ENCODE assay signal across 9 mouse cellular contexts in genomic region chr5:98348605-98349004, GRCm38 (mm10). TPM values are rescaled to one million over a fixed set of nuclear protein-coding genes. Genes with fewer than 3 reads are reported as not detected.
DNase-seq lines count a peak whose midpoint lies in the region; ATAC-seq and TF ChIP-seq lines count a peak whose summit lies in the region.
"Had no signal": no experiment of that assay in that cellular context is flagged by ENCODE, and none has a peak within 500 bp of the region (broad histone marks: within the 10 kb centered on the region; RNA-seq: fewer than 3 reads in every experiment).

No protein-coding gene starts in this region.

- no peak for TF ChIP-seq POLR2A in thymus, adult 2 months (IDR thresholded peaks at IDR 0.05; ENCODE audit: control insufficient read depth, extremely low read depth, insufficient read depth, low read length, poor library complexity)

- no peak overlapping the region for H3K27ac ChIP-seq in thymus, adult 2 months (ENCODE audit: control insufficient read depth, insufficient read depth, low read length)
- H3K27ac ChIP-seq in kidney, embryonic 15.5 days: no peak overlapping the region
- H3K27ac ChIP-seq in limb, embryonic 12.5 days: no peak overlapping the region
- H3K27ac ChIP-seq in stomach, postnatal 0 days (replicated peaks): no peak overlapping the region
- H3K27ac ChIP-seq: embryonic facial prominence, embryonic 12.5 days had no signal

- H3K9ac ChIP-seq in kidney, embryonic 15.5 days: no peak overlapping the region
- no peak overlapping the region for H3K9ac ChIP-seq in limb, embryonic 12.5 days (replicated peaks)
- H3K9ac ChIP-seq in stomach, postnatal 0 days (ENCODE audit: low read length): no peak overlapping the region
- H3K9ac ChIP-seq: embryonic facial prominence, embryonic 12.5 days had no signal

- no peak for TF ChIP-seq CTCF in thymus, adult 2 months (IDR thresholded peaks at IDR 0.05; ENCODE audit: borderline replicate concordance, control insufficient read depth, extremely low read depth, insufficient read depth, low read length, poor library complexity)
- TF ChIP-seq CTCF in stomach, postnatal 0 days (IDR thresholded peaks at IDR 0.05; ENCODE audit: low read depth): peak; percentile 98

- no peaks in the 10 kb centered on the region for H3K4me1 ChIP-seq in thymus, adult 2 months (replicated peaks; ENCODE audit: control insufficient read depth, insufficient read depth, low read length)
- no peaks in the 10 kb centered on the region for H3K4me1 ChIP-seq in kidney, embryonic 15.5 days
- H3K4me1 ChIP-seq in limb, embryonic 12.5 days (replicated peaks): 0 out of 2 replicates have a peak, but pooled peaks cover 2% of the 10 kb centered on the region
- no peaks in the 10 kb centered on the region for H3K4me1 ChIP-seq in stomach, postnatal 0 days (replicated peaks; ENCODE audit: control insufficient read depth, insufficient read depth)
- H3K4me1 ChIP-seq: embryonic facial prominence, embryonic 12.5 days had no signal

- H3K4me3 ChIP-seq in thymus, adult 2 months (ENCODE audit: control insufficient read depth, insufficient read depth, low read length): no peak overlapping the region
- H3K4me3 ChIP-seq in kidney, embryonic 15.5 days (replicated peaks): no peak overlapping the region
- H3K4me3 ChIP-seq in limb, embryonic 12.5 days (replicated peaks): no peak overlapping the region
- H3K4me3 ChIP-seq in stomach, postnatal 0 days (ENCODE audit: low read depth, low read length): no peak overlapping the region
- H3K4me3 ChIP-seq: embryonic facial prominence, embryonic 12.5 days had no signal

- TF ChIP-seq EP300 in stomach, postnatal 0 days (optimal IDR thresholded peaks at IDR 0.05): no peak

- H3K36me3 ChIP-seq in thymus, adult 2 months (ENCODE audit: control insufficient read depth, insufficient read depth, low read length): no peaks in the 10 kb centered on the region
- no peaks in the 10 kb centered on the region for H3K36me3 ChIP-seq in kidney, embryonic 15.5 days
- no peaks in the 10 kb centered on the region for H3K36me3 ChIP-seq in limb, embryonic 12.5 days
- no peaks in the 10 kb centered on the region for H3K36me3 ChIP-seq in stomach, postnatal 0 days (ENCODE audit: control insufficient read depth, insufficient read depth, low read length)
- H3K36me3 ChIP-seq: embryonic facial prominence, embryonic 12.5 days had no signal

- no peaks in the 10 kb centered on the region for H3K27me3 ChIP-seq in thymus, adult 2 months (ENCODE audit: control insufficient read depth, insufficient read depth, low read length)
- no peaks in the 10 kb centered on the region for H3K27me3 ChIP-seq in kidney, embryonic 15.5 days
- no peaks in the 10 kb centered on the region for H3K27me3 ChIP-seq in limb, embryonic 12.5 days
- no peaks in the 10 kb centered on the region for H3K27me3 ChIP-seq in stomach, postnatal 0 days (ENCODE audit: control insufficient read depth, insufficient read depth, low read length)
- H3K27me3 ChIP-seq: embryonic facial prominence, embryonic 12.5 days had no signal

- no peaks in the 10 kb centered on the region for H3K9me3 ChIP-seq in kidney, embryonic 15.5 days (replicated peaks)
- no peaks in the 10 kb centered on the region for H3K9me3 ChIP-seq in limb, embryonic 12.5 days
- H3K9me3 ChIP-seq in stomach, postnatal 0 days (ENCODE audit: control insufficient read depth, low read length): no peaks in the 10 kb centered on the region
- H3K9me3 ChIP-seq: embryonic facial prominence, embryonic 12.5 days had no signal

- no peak overlapping the region for H3K4me2 ChIP-seq in kidney, embryonic 15.5 days
- no peak overlapping the region for H3K4me2 ChIP-seq in limb, embryonic 12.5 days
- H3K4me2 ChIP-seq in stomach, postnatal 0 days (replicated peaks; ENCODE audit: low read depth): no peak overlapping the region
- H3K4me2 ChIP-seq: embryonic facial prominence, embryonic 12.5 days had no signal

- peak; percentile 35 for DNase-seq in thymus, adult 2 months
- no peak for DNase-seq in thymus, adult 18-20 months
- DNase-seq in cerebellum, postnatal 36 days: peak; percentile 69 to 74
- DNase-seq in gastrocnemius, adult 8-10 months (ENCODE audit: low spot score in 2 of 2): peak; percentile 15 to 32
- DNase-seq in naive thymus-derived CD4-positive, alpha-beta T cell, adult 2 months (ENCODE audit: low read depth): peak; percentile 47
- peak; percentile 78 for DNase-seq in stomach, postnatal 0 days (ENCODE audit: low spot score)

- 12% methylated on average over 8 of the region's 8 CpGs for WGBS in thymus, adult 2 months
- 7% methylated on average over 8 of the region's 8 CpGs for WGBS in kidney, embryonic 15.5 days
- 12% methylated on average over 8 of the region's 8 CpGs for WGBS in limb, embryonic 12.5 days
- WGBS in stomach, postnatal 0 days: 7% methylated on average over 8 of the region's 8 CpGs

- peak; percentile 69 for ATAC-seq in kidney, embryonic 15.5 days (replicated peaks; ENCODE audit: low FRiP score)
- peak; percentile 68; the same call in 1 of the 2 replicates for ATAC-seq in limb, embryonic 12.5 days (ENCODE audit: insufficient number of reproducible peaks, insufficient read depth, low FRiP score, low TSS enrichment, low read depth)
- ATAC-seq in stomach, postnatal 0 days (ENCODE audit: low FRiP score, low TSS enrichment): no peak

RNA-seq across cellular contexts. Expression of gene Cfap299, which starts 19.5 kb away (rescaled TPM):
- polyA plus RNA-seq in thymus, adult 2 months (2012; rRNA removed): not detected in 2 replicates
- total RNA-seq in gastrocnemius, adult 8-10 months (2022): not detected
- 0.26 and 0.61 TPM in 2 replicates for polyA plus RNA-seq in kidney, embryonic 15.5 days (2015; fragmentation: Nextera tagmentation; extraction: Ambion mirVana)
- 0.51 TPM in 1 of 2 replicates, not detected in the other for polyA plus RNA-seq in limb, embryonic 12.5 days (2016; fragmentation: Nextera tagmentation; extraction: Ambion mirVana)
- 0.18 and 0.30 TPM in 2 replicates for polyA plus RNA-seq in stomach, postnatal 0 days (2015; fragmentation: Nextera tagmentation; extraction: Ambion mirVana)

Comparison
In these comparisons a context has a peak if more than half of its experiments do, and no peak if none do; other contexts are left out.
1. DNase-seq: peak in thymus, adult 2 months (single experiment), cerebellum, postnatal 36 days (2 of 2), gastrocnemius, adult 8-10 months (2 of 2), naive thymus-derived CD4-positive, alpha-beta T cell, adult 2 months (single experiment) and stomach, postnatal 0 days (single experiment); none in thymus, adult 18-20 months (0 of 2).